Mouse (Mus musculus): ENCODE results near the gene Zfp13.

GRCm38 (mm10) chr17:23554321-23554720 lies 45.0 kb downstream of the Zfp13 start:
- TF ChIP-seq CTCF (IDR thresholded peaks at IDR 0.05; ENCODE audit: borderline replicate concordance, control insufficient read depth, extremely low read depth, insufficient read depth, low read length, poor library complexity) (no peak), POLR2A (IDR thresholded peaks at IDR 0.05; ENCODE audit: control insufficient read depth, extremely low read depth, insufficient read depth, low read length, poor library complexity) (no peak)
